Mouse (Mus musculus) stomach, embryonic 15.5 days (tissue): ENCODE results near the gene Tab1. TPM values are rescaled to one million over a fixed set of nuclear protein-coding genes. Genes with fewer than 3 reads are reported as not detected.
"Not testable (repeated sequence)": the region's sequence is repeated elsewhere in the genome, so short reads cannot be mapped to it uniquely, and the experiment has no call there.

Experiments
- ATAC-seq: fragments of 200-750 bp; cut with Nextera tagmentation; 2 replicates; pipeline ENCODE4 v1.8.0; 2017; ENCODE audit warnings: low read depth, moderate number of reproducible peaks, moderate TSS enrichment; ENCODE audit not compliant: insufficient read depth, low FRiP score
- H3K27ac ChIP-seq: fragments of 300-500 bp; sonication (generic); 2 replicates; pipeline ENCODE4 v1.5.1; 2015; ENCODE audit warnings: mild to moderate bottlenecking, inconsistent platforms
- H3K27me3 ChIP-seq: fragments of 300-500 bp; sonication (generic); replicated peaks from 2 replicates; pipeline ENCODE4 v1.6.1; 2015; ENCODE audit warnings: inconsistent platforms
- H3K36me3 ChIP-seq: fragments of 300-500 bp; sonication (generic); 2 replicates; pipeline ENCODE4 v1.6.1; 2015; ENCODE audit warnings: inconsistent platforms
- H3K4me1 ChIP-seq: fragments of 300-500 bp; sonication (generic); 2 replicates; pipeline ENCODE4 v1.6.1; 2015; ENCODE audit warnings: inconsistent platforms
- H3K4me2 ChIP-seq: fragments of 300-500 bp; sonication (generic); 2 replicates; pipeline ENCODE4 v1.6.1; 2015; ENCODE audit warnings: mild to moderate bottlenecking, inconsistent platforms
- H3K4me3 ChIP-seq: fragments of 300-500 bp; sonication (generic); replicated peaks from 2 replicates; pipeline ENCODE4 v1.5.1; 2015; ENCODE audit warnings: inconsistent platforms
- H3K9ac ChIP-seq: fragments of 300-500 bp; sonication (generic); 2 replicates; pipeline ENCODE4 v1.6.1; 2015; ENCODE audit warnings: inconsistent platforms
- H3K9me3 ChIP-seq: fragments of 300-500 bp; sonication (generic); 2 replicates; pipeline ENCODE4 v1.6.1; 2016; ENCODE audit warnings: inconsistent platforms
- WGBS: fragments of 180-500 bp; shearing (Covaris S2); methylation state at CpG from one replicate; pipeline ENCODE4 v1.1.7; 2015; 5-methylcytosine and 5-hydroxymethylcytosine counted together
- polyA plus RNA-seq: library from polyadenylated mRNA; unstranded; fragments of >200 nt; fragmentation: Nextera tagmentation; extraction: Ambion mirVana; gene quantifications from 2 replicates; pipeline ENCODE4 v1.2.1, GENCODE M21; 2015

The Tab1 gene
- polyA plus RNA-seq, 1 experiment from 2014 or later = 29.5 TPM

DNA sequence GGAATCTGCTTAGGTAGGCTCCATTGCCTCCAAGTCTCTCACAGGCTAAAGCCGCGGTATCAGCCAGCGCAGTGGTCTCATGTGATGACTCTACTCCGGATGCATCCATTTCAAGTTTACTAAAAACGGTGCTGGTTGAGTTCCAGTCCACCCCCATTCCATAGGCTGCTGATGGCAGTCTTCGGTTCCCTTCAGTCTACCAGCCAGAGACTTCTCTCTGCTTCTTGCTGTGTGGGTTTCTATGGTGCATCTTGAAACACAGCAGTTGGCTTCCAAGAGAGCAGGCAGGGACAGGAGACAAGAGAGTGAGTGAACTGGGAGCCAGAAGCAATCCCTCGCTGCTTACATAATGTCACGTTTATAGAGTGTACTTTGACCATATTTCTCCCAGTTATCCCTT is 25.8 kb upstream of the Tab1 start:
- Histone ChIP-seq H3K36me3 (no peaks in the 10 kb centered on the region), H3K27me3 (no peaks in the 10 kb centered on the region), H3K27ac (no peak overlapping the region), H3K9ac (no peak overlapping the region), H3K4me2 (no peak overlapping the region), H3K4me1 (no peaks in the 10 kb centered on the region), H3K4me3 (no peak overlapping the region), H3K9me3 (no peaks in the 10 kb centered on the region)
- WGBS = 91% methylated on average over 8 of the region's 8 CpGs
- no peak for ATAC-seq

DNA sequence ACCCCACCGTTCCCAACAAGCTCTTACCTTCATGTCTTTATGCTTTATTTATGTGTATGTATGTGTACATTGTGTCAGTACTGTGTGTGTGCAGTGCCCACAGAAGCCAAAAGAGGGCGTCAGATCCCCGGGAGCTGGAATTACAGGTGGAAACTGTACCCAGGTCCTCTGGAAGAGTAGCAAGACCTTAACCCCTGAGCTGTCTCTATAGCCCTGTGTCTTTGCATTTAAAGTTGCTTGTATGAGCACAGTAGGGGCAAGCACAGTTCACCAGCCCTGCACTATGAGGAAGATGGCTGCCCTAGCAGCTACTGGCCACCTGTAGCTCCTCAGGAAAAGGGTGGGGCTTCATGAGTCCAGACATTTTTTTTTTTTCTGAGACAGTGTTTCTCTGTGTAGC is 25.4 kb upstream of the Tab1 start:
- Histone ChIP-seq H3K4me2 (no peak overlapping the region), H3K9me3 (no peaks in the 10 kb centered on the region), H3K27me3 (no peaks in the 10 kb centered on the region), H3K4me3 (no peak overlapping the region), H3K36me3 (no peaks in the 10 kb centered on the region), H3K9ac (no peak overlapping the region), H3K4me1 (no peaks in the 10 kb centered on the region), H3K27ac (no peak overlapping the region)
- 77% methylated on average over 3 of the region's 3 CpGs for WGBS
- no peak for ATAC-seq

DNA sequence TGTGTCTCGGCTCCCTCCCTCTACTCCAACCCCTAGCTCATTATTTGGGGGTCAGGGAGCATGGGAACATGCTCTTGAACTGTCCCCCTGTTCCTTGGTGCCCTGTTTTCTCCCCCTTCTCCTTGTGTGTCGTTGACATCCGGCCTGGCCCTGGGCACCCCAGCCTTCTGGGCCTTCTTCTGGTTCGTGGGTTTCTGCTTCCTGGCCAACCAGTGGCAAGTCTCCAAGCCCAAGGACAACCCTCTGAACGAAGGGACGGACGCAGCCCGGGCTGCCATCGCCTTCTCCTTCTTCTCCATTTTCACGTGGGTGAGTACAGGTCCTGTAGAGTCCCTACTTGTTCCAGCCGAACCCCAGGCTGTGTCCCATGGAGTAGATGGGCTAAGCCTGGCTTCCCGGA is 21.5 kb upstream of the Tab1 start:
- no peaks in the 10 kb centered on the region for H3K4me1 ChIP-seq
- WGBS = 78% methylated on average over 12 of the region's 12 CpGs
- no peak for ATAC-seq

DNA sequence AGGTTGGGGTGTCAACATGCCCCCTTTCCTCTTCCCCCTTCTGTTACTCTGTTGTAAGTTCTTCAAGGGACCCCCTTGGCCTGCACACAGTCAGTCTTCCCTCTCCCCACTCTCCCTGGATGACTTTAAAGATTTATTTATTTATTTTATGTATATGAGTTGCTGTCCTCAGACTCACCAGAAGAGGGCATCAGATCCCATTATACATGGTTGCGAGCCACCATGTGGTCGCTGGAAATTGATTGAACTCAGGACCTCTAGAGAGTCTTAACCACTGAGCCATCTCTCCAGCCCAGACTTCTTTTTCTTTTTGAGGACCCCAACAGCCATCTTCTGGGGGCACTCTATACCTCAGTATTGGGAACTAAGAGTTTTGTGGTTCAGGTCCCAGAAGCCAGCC is 20.4 kb upstream of the Tab1 start:
- H3K9me3 ChIP-seq = no peaks in the 10 kb centered on the region
- H3K27me3 ChIP-seq = no peaks in the 10 kb centered on the region
- H3K36me3 ChIP-seq = no peaks in the 10 kb centered on the region
- H3K4me1 ChIP-seq = no peaks in the 10 kb centered on the region
- no peak overlapping the region for H3K4me2 ChIP-seq
- H3K9ac ChIP-seq = no peak overlapping the region
- 42% methylated on average over 2 of the region's 2 CpGs for WGBS
- no peak for ATAC-seq
- no peak overlapping the region for H3K27ac ChIP-seq
- H3K4me3 ChIP-seq = no peak overlapping the region

More for the DNA sequence above, 21.5 kb upstream of the Tab1 start:
- H3K27me3 ChIP-seq = no peaks in the 10 kb centered on the region
- no peak overlapping the region for H3K4me3 ChIP-seq
- no peak overlapping the region for H3K9ac ChIP-seq
- no peak overlapping the region for H3K4me2 ChIP-seq
- H3K9me3 ChIP-seq = no peaks in the 10 kb centered on the region
- H3K36me3 ChIP-seq = no peaks in the 10 kb centered on the region
- H3K27ac ChIP-seq = no peak overlapping the region

DNA sequence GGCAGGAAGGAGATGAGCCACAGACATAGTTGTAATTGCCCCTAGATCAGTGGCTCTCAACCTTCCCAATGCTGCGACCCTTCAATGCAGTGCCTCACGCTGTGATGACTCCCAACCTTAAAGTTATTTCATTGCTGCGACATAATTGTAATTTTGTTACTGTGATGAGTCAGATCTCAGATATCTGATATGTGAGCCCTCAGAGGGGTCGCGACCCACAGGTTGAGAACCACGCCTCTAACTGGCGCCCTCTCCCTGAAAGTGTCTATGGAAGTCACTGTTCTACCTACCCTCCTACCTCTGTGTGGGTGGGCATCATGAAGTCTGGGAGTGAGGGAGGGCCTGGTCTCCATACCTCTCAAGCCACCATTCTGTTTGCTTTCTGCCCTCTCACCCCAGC is 18.5 kb upstream of the Tab1 start:
- H3K27me3 ChIP-seq = no peaks in the 10 kb centered on the region
- WGBS = 82% methylated on average over 7 of the region's 7 CpGs
- no peaks in the 10 kb centered on the region for H3K36me3 ChIP-seq
- H3K27ac ChIP-seq = no peak overlapping the region
- no peak for ATAC-seq
- no peak overlapping the region for H3K9ac ChIP-seq
- no peaks in the 10 kb centered on the region for H3K4me1 ChIP-seq
- H3K4me2 ChIP-seq = no peak overlapping the region
- no peak overlapping the region for H3K4me3 ChIP-seq
- H3K9me3 ChIP-seq = no peaks in the 10 kb centered on the region

DNA sequence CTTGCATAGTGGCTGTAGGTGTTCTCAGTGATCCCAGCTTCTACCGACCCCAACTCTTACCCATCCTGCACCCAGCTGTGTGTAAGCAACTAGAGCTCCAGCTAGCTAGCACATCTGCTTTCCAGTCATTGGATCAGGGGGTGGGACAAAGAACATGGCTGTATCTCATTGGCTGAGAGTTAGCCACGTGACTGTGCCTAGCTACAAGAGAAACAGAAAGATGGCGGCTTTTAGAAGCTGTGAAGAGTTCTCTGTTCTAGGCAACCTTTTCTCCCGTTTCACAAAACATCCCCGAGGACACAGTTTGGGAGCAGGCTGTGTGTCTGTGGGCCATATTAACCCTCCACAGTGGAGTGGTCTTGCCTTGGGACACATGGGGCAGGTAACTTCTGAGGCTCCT is 17.7 kb upstream of the Tab1 start:
- Histone ChIP-seq H3K4me1 (no peaks in the 10 kb centered on the region), H3K4me2 (no peak overlapping the region)
- no peak for ATAC-seq

DNA sequence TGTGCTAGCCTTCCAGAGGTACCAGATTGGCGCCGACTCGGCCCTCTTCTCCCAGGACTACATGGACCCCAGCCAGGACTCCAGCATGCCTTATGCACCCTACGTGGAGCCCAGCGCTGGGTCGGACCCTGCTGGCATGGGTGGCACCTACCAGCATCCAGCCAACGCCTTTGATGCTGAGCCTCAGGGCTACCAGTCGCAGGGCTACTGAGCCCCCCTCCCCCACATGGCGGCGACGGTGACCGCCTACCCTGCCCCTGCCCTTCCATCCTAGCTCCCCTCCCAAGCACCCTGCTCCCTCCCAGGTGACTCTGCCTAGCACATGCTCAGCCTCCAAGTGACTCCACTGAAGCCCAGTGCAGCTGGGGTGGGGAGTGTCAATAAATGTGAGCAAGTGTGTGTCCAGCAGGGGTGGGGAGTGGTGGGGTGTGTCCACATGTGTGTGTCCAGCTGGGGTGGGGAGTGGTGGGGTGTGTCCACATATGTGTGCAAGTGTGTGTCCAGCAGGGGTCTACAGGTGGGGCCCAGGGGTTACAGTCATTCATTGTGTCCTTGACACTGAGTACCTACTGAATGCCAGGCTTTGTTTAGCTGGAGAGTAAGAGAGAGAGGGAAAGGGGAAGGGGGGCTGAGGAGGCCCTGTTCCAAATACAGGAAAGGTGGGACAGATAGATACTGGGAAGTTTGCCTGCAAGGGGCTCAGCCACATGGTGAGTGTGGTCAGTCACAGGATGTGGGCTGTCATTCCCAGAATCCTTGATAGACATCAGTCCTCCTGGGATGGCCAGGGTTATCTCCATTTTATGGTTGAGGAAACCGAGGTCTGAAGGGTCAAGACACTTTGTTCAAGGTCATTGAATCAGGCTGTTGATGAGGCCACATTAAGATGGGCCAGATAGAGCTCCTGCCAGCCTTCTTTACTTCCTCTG is 16.8 kb upstream of the Tab1 start:
- H3K4me1 ChIP-seq = no peaks in the 10 kb centered on the region
- no peaks in the 10 kb centered on the region for H3K36me3 ChIP-seq
- H3K9ac ChIP-seq = no peak overlapping the region
- peak; percentile 73 for ATAC-seq
- peak overlapping the region; percentile 51; the same call in 1 of the 2 replicates for H3K27ac ChIP-seq
- 65% methylated on average over 13 of the region's 13 CpGs for whole genome bisulfite sequencing
- no peak overlapping the region for H3K4me3 ChIP-seq
- H3K4me2 ChIP-seq = no peak overlapping the region
- no peaks in the 10 kb centered on the region for H3K9me3 ChIP-seq
- H3K27me3 ChIP-seq = no peaks in the 10 kb centered on the region

More for the DNA sequence above, 17.7 kb upstream of the Tab1 start:
- H3K9ac ChIP-seq = no peak overlapping the region
- H3K36me3 ChIP-seq = no peaks in the 10 kb centered on the region
- WGBS = 59% methylated on average over 5 of the region's 5 CpGs
- no peaks in the 10 kb centered on the region for H3K9me3 ChIP-seq
- H3K27me3 ChIP-seq = no peaks in the 10 kb centered on the region
- no peak overlapping the region for H3K27ac ChIP-seq
- no peak overlapping the region for H3K4me3 ChIP-seq

DNA sequence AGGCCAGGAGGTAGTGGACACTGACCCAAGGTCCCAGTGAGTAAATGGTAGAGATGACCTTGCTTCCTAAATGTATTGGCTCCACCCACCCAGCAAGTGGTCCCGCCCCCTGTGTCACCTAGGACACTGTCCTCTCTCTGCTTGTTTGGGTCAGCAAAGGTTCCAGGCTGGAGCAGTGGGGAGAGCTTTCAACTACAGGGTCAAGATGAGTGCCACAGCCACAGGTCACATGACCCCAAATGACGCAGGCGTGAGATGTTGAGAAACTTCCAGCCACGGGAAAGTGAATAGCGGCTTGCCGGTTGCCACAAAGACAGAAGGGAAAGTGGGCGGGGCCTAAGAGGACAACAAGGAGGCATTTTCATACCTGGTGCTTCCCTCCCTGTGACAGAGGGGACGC is 15.8 kb upstream of the Tab1 start:
- no peaks in the 10 kb centered on the region for H3K27me3 ChIP-seq
- no peaks in the 10 kb centered on the region for H3K36me3 ChIP-seq
- no peak overlapping the region for H3K4me3 ChIP-seq
- no peak overlapping the region for H3K4me2 ChIP-seq
- H3K4me1 ChIP-seq = no peaks in the 10 kb centered on the region
- no peaks in the 10 kb centered on the region for H3K9me3 ChIP-seq
- ATAC-seq = no peak
- H3K9ac ChIP-seq = no peak overlapping the region
- 56% methylated on average over 8 of the region's 8 CpGs for WGBS
- H3K27ac ChIP-seq = no peak overlapping the region; the same call in 1 of the 2 replicates

DNA sequence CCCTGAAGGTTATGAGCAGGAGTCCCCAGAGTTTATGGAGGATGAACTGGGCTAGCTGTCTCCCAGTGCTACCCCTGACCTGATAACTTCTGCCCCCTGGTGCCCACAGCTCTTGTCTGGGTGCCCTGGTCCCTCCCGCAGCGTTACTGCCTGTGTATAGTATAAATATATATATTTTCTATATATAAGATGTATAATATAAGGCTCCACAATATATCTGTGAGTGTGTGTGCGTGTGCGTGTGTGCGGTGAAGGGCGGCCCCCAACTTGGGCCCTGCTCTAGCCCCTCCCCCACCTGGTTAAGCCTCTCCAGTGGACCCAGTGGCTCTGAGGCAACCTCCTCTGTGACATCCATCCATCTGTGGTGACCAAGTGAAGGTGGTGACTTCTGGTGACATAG is 13.9 kb upstream of the Tab1 start:
- no peak for ATAC-seq
- no peak overlapping the region for H3K27ac ChIP-seq
- H3K36me3 ChIP-seq = no peaks in the 10 kb centered on the region
- no peaks in the 10 kb centered on the region for H3K27me3 ChIP-seq
- no peak overlapping the region for H3K4me3 ChIP-seq
- WGBS = 88% methylated on average over 6 of the region's 6 CpGs
- H3K4me2 ChIP-seq = no peak overlapping the region
- H3K9ac ChIP-seq = no peak overlapping the region
- H3K9me3 ChIP-seq = no peaks in the 10 kb centered on the region
- H3K4me1 ChIP-seq = no peaks in the 10 kb centered on the region

DNA sequence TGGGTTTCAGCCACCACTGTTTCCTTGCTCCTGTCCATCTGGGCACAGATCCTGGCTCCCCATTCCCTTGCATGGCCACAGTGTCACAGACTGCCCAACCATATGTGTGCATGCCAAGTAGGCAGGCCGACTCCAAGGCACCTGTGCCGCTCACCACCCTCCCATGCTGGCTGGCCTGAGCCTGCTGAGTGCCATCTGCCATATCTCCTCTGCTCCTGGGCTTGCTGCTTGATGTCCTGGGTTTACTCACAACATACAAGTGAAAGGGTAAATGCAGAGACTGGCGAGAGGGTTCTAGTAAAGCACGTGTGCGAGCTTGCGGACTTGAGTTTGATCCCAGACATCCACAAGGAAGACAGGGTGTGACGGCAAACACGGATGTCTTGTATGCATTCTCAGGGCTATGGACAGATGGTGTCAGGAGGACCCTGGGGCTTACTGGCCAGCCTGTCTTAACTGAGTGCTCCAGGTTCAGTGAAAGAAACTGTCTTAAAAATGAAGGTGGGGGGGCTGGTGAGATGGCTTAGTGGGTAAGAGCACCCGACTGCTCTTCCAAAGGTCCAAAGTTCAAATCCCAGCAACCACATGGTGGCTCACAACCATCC is 11.1 kb upstream of the Tab1 start:
- ATAC-seq = no peak
- Histone ChIP-seq H3K9me3 (no peaks in the 10 kb centered on the region), H3K4me2 (no peak overlapping the region), H3K4me1 (no peaks in the 10 kb centered on the region), H3K27ac (no peak overlapping the region), H3K36me3 (no peaks in the 10 kb centered on the region), H3K9ac (no peak overlapping the region), H3K4me3 (no peak overlapping the region), H3K27me3 (no peaks in the 10 kb centered on the region)
- WGBS = 94% methylated on average over 9 of the region's 9 CpGs

DNA sequence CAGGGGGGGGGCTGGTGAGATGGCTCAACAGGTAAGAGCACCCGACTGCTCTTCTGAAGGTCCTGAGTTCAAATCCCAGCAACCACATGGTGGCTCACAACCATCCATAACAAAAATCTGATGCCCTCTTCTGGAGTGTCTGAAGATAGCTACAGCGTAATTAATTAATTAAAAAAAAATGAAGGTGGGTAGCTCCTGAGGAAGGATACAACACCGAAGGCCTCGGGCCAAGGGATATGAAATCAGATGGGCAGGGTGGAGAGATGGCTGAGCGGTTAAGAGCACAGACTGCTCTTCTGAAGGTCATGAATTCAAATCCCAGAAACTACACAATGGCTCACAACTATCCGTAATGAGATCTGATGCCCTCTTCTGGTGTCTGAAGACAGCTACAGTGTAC is 10.5 kb upstream of the Tab1 start:
- H3K4me1 ChIP-seq, H3K9me3 ChIP-seq, ATAC-seq, H3K27me3 ChIP-seq, H3K4me2 ChIP-seq, H3K4me3 ChIP-seq, H3K9ac ChIP-seq, H3K36me3 ChIP-seq, H3K27ac ChIP-seq: not testable (repeated sequence)
- WGBS = 92% methylated on average over 6 of the region's 6 CpGs

DNA sequence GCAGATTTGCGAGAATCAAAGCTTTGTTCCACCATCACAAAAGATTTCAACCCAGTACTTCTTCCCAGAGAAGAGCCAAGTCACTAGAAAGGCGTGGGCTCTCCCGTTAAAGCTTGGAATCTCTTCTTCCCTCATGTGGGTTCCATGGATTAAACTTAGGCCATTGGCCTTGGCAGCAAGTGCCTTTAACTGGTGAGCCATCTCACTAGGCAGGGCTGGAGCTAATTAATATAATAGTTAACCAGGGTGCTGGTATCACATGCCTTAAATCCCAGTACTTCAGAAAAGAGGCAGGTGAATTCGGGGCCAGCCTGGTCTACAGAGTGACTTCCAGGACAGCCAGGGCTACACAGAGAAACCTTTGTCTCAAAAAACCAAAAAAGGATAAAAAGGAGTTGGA is 8.3 kb upstream of the Tab1 start:
- no peak overlapping the region for H3K9ac ChIP-seq
- no peaks in the 10 kb centered on the region for H3K27me3 ChIP-seq
- no peak overlapping the region for H3K4me3 ChIP-seq
- H3K36me3 ChIP-seq = no peaks in the 10 kb centered on the region
- no peaks in the 10 kb centered on the region for H3K4me1 ChIP-seq
- no peaks in the 10 kb centered on the region for H3K9me3 ChIP-seq
- H3K27ac ChIP-seq = no peak overlapping the region
- 81% methylated on average over 4 of the region's 4 CpGs for WGBS
- H3K4me2 ChIP-seq = no peak overlapping the region
- no peak for ATAC-seq
